Mouse (Mus musculus): ENCODE measurements around the gene Hoxb6. TPM values are rescaled to one million over a fixed set of nuclear protein-coding genes. Genes with fewer than 3 reads are reported as not detected.

The Hoxb6 gene
- total RNA-seq, 1 experiment from 2014 or later = 39.8 TPM

- DNase-seq = peak; percentile 73
These were observed 57.4 kb downstream of the Hoxb6 start for GRCm38 (mm10) chr11:96349491-96350340.

GRCm38 (mm10) chr11:96350341-96350624, 58.0 kb downstream of the Hoxb6 start, which contains the start of gene Hoxb2:
Hoxb2 (plus strand) TSS chr11:96350525.
- DNase-seq = no peak

- DNase-seq = no peak
These were observed 58.5 kb downstream of the Hoxb6 start for GRCm38 (mm10) chr11:96350791-96351190.

Small RNAs within 50 kb of the gene (microRNA-seq; reads per million reads assigned to microRNA genes)
- gene Mir10a (35,720 to 56,963 reads per million in 2 experiments), gene Mir196a-1 (27.4 to 30.3 reads per million in 2 experiments)

Other genes with a start within 250 kb of the Hoxb6 start
- gene Ube2z, start 227.1 kb upstream of the Hoxb6 start, total RNA-seq (2021) = 43.8 and 45.2 TPM in 2 replicates
- 244 and 262 TPM in 2 replicates for gene Atp5g1, start 216.8 kb upstream of the Hoxb6 start, total RNA-seq (2021)
- gene Calcoco2, start 180.5 kb upstream of the Hoxb6 start, total RNA-seq (2021) = not detected in 2 replicates
- gene Ttll6, start 158.7 kb upstream of the Hoxb6 start, total RNA-seq (2021) = not detected in 2 replicates
- gene Hoxb13, start 98.2 kb upstream of the Hoxb6 start, total RNA-seq (2021) = not detected in 2 replicates
- 99.3 and 156 TPM in 2 replicates for gene Hoxb9, start 21.0 kb upstream of the Hoxb6 start, total RNA-seq (2021)
- gene Hoxb8, start 10.6 kb upstream of the Hoxb6 start, total RNA-seq (2021) = 56.7 and 59.4 TPM in 2 replicates
- 34.3 and 37.8 TPM in 2 replicates for gene Hoxb7, start 5.9 kb upstream of the Hoxb6 start, total RNA-seq (2021)
- gene Hoxb5, start 10.9 kb downstream of the Hoxb6 start, total RNA-seq (2021) = 17.1 and 18.7 TPM in 2 replicates
- 14.0 and 15.7 TPM in 2 replicates for gene Hoxb4, start 25.8 kb downstream of the Hoxb6 start, total RNA-seq (2021)
- 17.1 and 26.0 TPM in 2 replicates for gene Hoxb3, start 30.9 kb downstream of the Hoxb6 start, total RNA-seq (2021)
- 18.0 and 19.3 TPM in 2 replicates for gene Hoxb2, start 58.0 kb downstream of the Hoxb6 start, total RNA-seq (2021)
- not detected in 2 replicates for gene Hoxb1, start 73.3 kb downstream of the Hoxb6 start, total RNA-seq (2021)
- gene Skap1, start 172.1 kb downstream of the Hoxb6 start, total RNA-seq (2021) = 4.0 and 12.9 TPM in 2 replicates

Data from adrenal gland, postnatal 14 days (tissue).